Mouse (Mus musculus): ENCODE measurements around the gene Aimp1. TPM values are rescaled to one million over a fixed set of nuclear protein-coding genes. Genes with fewer than 3 reads are reported as not detected.

Gene Aimp1
- 95.7 and 109 TPM in 2 replicates for total RNA-seq (2014; fragmentation: Nextera tagmentation)
- 133 and 140 TPM in 2 replicates for total RNA-seq (2017)

DNA sequence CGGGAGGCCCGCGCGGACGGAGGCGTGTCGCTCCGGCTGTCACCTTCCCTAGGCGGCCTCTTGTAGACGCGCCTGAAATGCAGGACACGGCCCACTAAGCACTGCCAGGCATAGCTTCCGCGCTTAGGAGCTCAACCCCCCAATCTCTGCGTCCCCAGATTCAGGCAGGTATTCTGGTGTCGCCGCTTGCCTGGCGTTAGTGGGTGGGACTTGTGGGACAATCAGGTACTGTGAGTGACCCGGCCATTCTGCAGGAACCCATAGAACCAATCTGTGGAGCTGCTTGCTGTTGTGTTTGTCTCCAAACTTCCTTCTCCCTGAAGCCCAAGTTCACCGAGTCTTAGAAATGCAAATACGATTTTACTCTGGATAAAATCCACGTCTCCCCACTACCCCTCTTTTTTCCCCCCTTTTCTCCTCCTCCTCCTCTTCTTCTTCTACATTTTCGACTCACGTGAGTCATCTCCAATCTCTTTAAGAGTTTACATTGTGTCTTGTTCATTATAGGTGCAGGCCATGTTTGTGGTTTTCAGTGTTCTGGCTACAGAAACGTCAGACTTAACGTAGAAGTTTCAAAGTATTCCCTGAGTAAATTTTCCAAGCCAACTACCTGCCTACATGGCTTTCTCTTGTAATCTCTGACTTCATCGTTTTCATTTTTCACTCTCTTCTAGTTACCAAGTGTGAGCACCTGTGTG lies at the start of gene Aimp1:
TSS of gene Aimp1 (minus strand) at position 140 of the 698 bp plus-strand sequence.
- ATAC-seq (replicated peaks; ENCODE audit: poor library complexity, severe bottlenecking), result no peak

DNA sequence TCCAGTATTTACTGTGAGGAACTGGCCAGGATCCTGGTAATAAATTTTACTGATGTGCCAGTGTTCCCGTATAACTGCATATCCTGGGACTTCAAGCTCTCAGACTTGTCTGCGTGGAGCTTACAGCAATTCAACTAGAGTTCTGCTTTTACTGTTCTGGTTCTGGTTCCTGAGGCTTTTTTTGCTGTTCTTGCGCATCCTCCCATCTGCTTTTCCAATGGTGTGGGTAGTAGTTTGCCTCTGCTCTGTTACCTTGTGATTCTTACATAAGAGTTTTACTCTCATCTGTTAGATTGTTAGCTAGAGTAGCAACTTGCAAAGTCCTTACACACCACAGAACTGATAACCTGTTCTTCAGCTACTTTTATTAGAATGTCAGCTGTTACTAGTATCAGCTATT lies 40.2 kb upstream of the Aimp1 start:
- ATAC-seq (replicated peaks; ENCODE audit: poor library complexity, severe bottlenecking), result no peak

DNA sequence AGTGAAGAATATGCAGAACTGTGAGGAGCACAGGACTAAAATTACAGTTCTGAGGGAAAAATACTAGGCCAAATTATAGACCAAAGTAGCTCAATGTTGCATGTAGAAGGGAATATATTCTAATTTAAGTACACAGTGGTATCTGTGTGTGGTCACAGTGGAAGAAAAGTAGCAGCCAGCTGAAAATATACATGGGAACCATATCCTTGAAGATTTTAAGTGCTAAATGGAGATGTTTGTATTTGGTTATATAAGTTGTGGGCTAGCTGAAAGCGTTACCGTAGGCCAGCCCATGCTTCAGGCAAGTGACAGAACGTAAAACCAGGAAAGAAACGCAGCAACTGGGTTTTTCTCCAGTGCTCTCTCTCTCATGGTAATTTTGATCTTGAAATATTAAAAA lies 33.1 kb upstream of the Aimp1 start:
- no peak for ATAC-seq (replicated peaks; ENCODE audit: poor library complexity, severe bottlenecking)

DNA sequence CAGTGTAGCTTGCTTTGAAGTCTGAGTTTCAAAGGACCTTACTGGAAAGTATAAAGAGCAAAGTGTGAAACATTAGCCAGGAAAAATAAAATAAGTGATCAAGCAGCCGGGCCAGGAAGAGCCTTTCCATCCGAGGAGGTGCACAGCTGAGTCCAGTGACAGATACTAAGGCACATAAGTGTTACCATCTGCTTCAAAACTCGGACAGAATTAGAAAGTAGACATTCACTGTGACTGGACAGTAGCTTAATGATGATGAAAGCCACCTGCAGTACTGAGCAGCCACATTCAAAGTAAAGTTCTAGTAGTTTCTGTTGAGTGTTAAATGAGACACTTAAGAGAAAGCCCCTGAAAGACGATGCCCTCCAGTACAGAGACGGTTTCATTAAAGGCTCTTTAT lies 29.7 kb upstream of the Aimp1 start:
- ATAC-seq (replicated peaks; ENCODE audit: poor library complexity, severe bottlenecking), result no peak

DNA sequence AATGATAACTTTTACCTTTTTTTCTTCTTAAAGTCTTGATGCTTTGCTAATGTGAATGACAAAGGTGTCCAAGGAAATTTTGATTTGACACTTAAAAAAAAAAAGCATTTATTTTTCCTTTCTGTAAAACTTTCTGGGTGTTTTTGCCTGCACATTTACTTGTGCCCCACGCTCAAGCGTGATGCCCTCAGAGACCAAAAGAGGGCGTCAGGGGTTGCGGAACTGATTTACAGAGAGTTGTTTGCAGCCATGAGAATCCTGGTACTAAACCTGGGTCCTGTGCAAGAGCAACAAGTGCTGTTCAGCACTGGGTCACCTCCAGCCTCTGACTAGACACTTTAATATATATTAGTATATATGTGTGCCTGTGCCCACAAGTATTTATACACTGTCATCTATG lies 22.8 kb upstream of the Aimp1 start:
- ATAC-seq (replicated peaks; ENCODE audit: poor library complexity, severe bottlenecking), result no peak; the same call in 1 of the 2 replicates

DNA sequence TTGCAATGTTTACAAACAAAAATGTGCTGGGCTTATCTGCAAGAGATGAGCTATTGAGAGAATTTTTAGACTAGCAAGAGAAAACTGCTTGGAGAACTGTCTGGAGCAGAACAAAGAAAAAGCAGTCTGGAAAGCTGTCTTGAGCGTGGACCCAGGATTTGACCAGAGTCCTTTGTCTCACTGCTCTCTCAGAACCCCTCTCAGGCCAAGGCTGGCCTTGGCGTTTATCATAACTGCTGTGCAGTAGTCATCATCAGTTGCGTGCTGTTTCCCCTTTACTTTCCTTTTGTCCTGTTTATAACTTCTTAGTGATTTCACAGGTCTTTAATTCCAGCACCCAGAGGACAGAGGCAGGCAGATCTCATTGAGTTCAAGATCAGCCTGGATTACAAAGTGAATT lies 20.0 kb upstream of the Aimp1 start:
- ATAC-seq (replicated peaks; ENCODE audit: poor library complexity, severe bottlenecking), result no peak

DNA sequence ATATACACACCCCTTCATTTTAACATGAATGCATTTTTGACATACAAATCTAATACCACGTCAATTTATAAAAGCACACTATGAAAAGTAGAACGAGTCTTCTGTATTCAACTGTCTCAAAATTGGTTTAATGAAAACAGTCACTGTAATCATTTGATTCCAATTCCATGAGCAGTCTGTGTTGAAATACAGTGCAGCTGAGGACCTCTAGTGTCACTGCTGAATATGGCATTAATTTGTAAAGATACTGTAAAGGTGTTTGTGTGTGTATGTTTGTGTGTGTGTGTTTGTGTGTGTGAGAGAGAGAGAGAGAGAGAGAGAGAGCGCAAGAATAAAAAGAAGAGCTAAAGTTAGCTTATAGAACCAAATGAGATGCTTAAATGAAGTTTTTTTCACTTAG lies 17.2 kb upstream of the Aimp1 start:
- ATAC-seq (replicated peaks; ENCODE audit: poor library complexity, severe bottlenecking), result peak; percentile 82

DNA sequence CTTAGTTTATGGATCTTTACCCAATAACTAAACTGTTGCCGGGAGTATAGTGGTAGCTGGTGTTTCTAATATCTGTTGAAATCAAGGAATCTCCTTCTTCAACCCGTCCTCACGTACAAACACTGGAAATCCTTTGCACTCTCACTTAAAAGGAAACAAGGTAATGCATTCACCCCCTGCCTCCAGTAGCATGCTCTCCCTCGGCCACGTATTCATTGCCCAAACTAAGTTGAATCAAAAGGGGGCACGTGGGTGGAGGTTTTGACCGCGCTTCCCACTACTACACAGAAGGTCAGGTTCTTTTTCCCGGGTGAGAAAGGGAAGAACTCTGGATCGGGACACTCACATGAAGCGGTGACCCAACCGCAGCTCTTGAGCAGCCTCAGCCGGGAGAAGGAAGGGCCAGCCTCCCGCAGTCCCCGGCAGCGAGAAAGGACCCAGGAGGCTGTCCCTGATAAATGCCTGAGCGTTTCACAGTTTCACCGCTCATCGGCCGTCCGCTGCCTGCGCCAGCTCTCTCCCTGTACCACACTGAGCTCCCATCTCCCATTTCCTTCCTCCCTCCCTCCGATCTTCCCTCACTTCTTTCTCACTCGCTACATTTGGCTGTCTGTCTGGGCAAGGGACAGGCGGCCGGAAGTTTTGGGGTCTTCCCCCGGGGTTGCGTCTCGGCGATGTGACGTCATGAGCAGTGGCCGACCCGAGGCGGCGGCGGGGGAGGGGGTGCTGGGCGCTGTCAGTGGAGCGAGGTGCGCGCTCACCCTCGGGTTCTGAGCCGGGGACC lies 531 bp downstream of the Aimp1 start, which contains the start of gene Tbck:
TSS of gene Tbck (plus strand) at position 698 of the 784 bp plus-strand sequence.
- peak; percentile 92 for ATAC-seq (replicated peaks; ENCODE audit: poor library complexity, severe bottlenecking)

DNA sequence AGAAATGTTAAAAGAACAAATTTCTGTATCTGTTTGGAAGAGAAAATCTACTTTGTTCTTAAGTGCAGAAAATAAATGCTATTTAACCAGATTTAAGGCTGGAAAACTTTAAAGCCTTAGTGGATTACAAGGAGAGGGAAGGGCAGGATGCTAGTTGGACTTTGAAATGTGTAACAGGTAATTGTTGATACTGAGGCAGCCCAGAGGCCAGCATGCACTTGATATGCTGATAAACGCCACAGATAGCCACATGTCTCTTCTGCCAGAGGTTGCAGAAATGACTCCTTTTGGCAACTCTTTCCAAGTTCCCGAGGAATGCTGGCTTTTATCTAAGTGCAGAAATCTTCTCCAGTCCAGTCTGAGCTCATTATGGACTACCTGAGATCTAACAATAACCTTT lies 6.7 kb downstream of the Aimp1 start:
- no peak for ATAC-seq (replicated peaks; ENCODE audit: poor library complexity, severe bottlenecking)

DNA sequence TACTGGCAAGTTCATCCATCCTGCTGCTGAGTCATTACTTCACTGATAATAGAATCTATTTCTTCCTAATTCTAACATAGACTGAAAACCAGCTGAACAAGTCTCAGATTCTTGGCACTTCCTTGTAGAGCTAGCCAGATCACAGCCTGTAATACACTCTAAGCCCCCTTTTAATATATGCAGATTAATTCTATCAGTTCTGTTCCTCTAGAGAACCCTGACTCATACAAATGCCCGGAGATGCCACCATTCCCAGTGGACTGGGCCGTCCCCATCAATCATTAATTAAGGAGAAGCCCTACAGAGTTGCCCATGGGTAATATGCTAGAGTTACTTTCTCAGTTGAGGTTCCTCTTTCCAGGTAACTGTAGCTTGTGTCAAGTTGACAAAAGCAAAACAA lies 28.2 kb downstream of the Aimp1 start:
- no peak for ATAC-seq (replicated peaks; ENCODE audit: poor library complexity, severe bottlenecking)

DNA sequence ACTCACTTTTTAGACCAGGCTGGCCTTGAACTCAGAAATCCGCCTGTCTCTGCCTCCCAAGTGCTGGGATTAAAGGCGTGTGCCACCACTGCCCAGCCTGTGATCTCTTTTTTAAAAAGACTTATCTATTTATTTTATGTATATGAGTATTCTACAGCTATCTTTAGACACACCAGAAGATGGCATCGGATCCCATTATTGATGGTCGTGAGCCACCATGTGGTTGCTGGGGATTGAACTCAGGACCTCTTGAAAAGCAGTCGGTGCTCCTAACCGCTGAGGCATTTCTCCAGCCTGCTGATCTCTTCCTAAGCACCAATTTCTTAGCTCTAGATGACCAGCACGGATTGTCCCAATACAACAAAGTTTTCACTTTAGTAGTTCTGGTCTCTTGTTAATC lies 30.2 kb downstream of the Aimp1 start:
- no peak for ATAC-seq (replicated peaks; ENCODE audit: poor library complexity, severe bottlenecking)

DNA sequence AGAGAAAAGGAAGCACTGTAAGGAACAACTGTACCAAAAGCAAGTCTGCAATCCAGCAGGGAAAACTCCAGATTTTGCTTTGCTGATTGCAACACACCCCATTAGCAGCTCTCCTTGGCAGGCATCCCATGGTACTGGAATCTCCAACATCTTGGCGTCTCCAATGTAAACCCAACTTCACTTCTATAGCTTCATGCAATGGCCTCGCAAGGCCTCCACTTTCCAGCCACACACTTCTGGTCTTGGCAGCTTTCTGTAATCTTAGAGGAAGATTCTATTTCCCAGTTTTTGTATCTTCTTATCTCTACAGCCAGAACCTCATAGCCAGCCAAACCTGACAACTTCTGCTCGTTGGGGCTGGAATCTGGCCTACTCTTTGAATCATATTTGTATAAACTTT lies 32.4 kb downstream of the Aimp1 start:
- ATAC-seq (replicated peaks; ENCODE audit: poor library complexity, severe bottlenecking), result no peak

DNA sequence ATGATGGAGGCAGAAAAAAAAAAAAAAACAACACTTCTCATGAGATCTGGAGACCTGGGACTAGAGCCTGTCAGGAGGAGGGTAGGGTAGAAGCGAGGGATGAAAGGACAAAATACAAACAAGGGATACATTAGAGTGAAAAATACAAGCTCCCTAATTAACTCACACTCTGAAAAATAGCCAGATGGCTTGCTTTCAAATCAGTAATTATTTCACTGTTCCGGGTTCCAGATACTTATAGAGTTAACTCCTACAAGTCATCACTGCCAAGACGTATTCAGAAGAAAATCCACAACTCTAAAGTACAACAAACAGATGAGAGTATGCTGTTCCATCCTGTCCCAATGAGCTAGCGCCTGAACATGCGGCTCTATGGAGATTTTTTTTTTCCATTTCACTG lies 34.0 kb downstream of the Aimp1 start:
- no peak for ATAC-seq (replicated peaks; ENCODE audit: poor library complexity, severe bottlenecking)

DNA sequence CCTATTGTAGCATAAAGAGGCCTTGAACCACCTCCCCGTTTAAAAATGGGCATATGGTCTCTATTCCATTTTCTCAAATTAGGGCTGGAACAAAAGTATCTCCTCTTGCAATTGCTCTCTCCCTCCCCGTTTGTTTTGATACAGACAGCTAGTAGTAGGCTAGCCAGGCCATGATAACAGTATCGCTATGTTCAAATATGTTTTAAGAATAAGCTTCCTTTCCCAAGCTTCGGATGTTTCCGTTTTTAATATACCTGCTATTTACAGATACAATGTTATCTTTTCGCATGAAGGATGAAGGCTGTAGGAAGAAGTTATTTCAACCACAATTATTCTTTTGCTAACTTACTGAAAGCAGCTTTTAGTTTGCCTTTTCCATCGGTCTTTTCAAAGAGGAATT lies 34.8 kb downstream of the Aimp1 start:
- no peak for ATAC-seq (replicated peaks; ENCODE audit: poor library complexity, severe bottlenecking)

DNA sequence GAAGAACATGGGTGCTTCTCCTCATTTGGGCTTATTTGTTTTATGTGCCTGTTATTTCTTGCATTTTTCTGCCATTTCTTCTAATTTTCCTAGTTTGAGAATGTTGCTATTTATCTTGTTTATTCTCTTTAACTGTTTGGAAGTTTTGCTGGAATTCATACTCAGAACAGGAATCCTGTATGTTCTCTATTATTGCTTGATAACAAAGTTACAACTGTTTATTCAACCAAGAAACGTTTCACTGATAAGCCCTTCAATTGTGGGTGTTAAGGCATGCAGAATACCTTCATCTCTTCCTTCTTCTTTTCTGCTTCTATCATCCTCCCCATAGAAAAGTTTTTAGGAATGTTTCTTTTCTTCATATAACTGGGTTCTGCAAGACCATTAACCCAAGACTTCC lies 37.4 kb downstream of the Aimp1 start:
- ATAC-seq (replicated peaks; ENCODE audit: poor library complexity, severe bottlenecking), result no peak

DNA sequence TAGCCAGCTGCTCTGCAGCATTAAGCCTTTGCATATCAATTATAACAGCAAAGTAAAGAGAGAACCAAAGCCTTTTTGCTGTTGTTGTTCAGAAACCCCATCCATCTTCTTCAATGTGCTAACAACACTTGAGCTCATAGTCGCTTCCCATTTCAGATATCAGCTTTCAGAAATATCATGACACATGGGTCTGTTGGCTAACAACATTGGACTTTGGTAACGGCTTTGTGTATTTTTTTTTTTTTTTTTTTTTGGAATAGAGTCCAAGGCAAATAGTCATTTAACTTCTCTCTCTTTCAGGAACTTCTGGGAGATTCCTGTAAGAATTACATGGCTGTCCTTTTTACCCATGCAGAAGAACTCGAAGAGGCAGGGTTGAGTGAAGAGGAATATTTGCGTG lies 40.1 kb downstream of the Aimp1 start:
- no peak for ATAC-seq (replicated peaks; ENCODE audit: poor library complexity, severe bottlenecking)

DNA sequence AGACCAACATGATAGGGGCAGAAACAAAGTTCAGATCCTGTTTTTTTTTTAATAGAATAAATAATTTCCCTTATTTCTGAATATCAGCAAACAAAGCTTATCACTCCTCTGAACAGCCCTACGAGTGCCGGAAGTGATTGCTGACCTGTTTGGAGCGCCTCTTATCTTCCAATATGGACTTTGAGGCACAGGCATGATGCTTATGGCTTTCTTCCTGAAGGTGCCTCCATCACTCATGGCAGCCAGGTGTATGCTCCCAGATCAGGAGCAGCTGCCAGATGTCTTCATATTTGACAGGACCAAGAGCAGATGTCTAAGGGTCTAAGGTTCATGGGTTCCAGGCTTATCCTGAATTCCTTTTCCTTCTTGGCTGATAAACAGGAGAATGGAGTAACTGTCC lies 47.1 kb downstream of the Aimp1 start:
- ATAC-seq (replicated peaks; ENCODE audit: poor library complexity, severe bottlenecking), result no peak

DNA sequence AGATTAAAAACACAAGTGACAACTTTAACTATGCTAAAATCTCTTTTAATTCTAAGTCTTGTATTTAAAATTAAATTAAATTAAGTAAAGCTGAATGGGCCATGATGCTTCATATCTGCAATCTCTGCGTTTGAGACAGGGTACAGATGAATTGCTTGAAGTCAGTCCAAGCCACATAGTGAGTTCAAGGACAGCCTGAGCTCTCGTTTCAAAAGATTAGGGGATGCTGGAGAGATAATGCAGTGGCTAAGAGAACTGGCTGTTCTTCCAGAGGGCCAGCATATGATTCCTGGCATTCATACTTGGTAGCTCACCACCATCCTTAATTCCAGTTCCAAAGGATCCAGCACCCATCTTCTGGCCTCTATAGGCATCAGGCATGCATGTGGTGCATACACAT lies 50.9 kb downstream of the Aimp1 start:
- no peak for ATAC-seq (replicated peaks; ENCODE audit: poor library complexity, severe bottlenecking)

DNA sequence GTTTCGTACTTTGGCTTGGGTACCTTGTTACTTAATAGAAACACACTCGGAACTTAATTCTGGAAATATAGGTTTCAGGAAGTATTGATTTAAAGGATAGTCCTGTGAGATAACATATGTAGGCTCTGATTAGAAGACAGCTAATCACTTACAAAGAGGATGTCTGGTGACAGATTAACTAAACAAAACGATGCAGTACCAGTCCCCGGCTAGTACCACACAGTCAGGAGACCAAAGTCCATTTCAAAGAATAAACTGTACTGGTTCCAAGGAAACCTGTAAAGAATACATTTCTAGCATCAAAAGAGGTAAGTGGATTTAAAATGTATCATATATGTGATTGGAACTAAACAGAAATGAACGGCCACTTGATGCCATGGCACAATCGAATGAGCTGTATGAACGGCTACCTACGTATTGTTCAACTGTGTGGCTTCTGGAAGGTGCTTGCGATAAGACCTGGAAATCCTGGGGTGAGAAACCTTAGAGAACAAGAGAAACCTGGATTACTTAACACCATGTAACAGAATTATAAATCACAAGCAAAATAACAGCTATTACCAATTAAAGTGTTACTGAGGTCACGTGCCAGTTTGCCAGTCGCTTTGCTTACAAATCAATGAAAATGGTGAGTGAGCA lies 54.5 kb downstream of the Aimp1 start, which contains the start of gene Gimd1:
TSS of gene Gimd1 (plus strand) at position 220 of the 639 bp plus-strand sequence.
- no peak for ATAC-seq (replicated peaks; ENCODE audit: poor library complexity, severe bottlenecking)

DNA sequence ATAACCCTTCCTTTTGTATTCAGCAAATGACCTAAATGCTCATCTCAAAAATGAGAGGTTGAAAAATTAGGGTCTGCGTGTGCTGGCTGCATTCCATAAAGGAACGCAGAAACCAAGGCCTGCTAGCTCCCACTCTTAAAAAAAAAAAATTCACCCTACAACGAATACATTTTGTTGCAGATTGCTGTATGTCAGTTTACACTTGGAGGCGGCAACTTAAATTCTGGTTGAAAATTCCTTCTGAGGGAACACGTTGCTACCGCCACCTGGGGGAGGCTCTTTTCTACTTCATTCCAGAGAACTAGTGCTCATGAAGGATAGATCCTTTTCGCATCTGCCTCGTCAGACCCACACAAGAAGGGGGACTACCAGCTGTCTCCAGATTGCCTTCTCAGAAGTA lies 55.4 kb downstream of the Aimp1 start:
- ATAC-seq (replicated peaks; ENCODE audit: poor library complexity, severe bottlenecking), result no peak
